Mouse (Mus musculus) central nervous system, embryonic 14 days (tissue): ENCODE measurements around the gene Rab5if. TPM values are rescaled to one million over a fixed set of nuclear protein-coding genes. Genes with fewer than 3 reads are reported as not detected.

Source experiments
- polyA plus RNA-seq: library from polyadenylated mRNA; depleted of rRNA; stranded (reverse); fragments of >200 nt; gene quantifications from 2 replicates; pipeline ENCODE4 v1.2.3, GENCODE M21; 2012; rRNA removed

The Rab5if gene
- 104 TPM in 2 replicates for polyA plus RNA-seq

GRCm38 (mm10) chr2:156862772-156863486 is at the start of gene Rab5if:
Gene Rab5if, plus strand, starts transcription at chr2:156863128.

GRCm38 (mm10) chr2:156839319-156840191 is 23.4 kb upstream of the Rab5if start, which contains the start of gene Tgif2:
Gene Tgif2, plus strand, starts transcription at chr2:156840007.

GRCm38 (mm10) chr2:156857835-156858234 is 5.1 kb upstream of the Rab5if start, which contains the start of gene 4930518I15Rik:
Gene 4930518I15Rik, minus strand, starts transcription at chr2:156857946.

GRCm38 (mm10) chr2:156887017-156887416 is 24.1 kb downstream of the Rab5if start, which contains the start of gene Sla2:
Gene Sla2, minus strand, starts transcription at chr2:156887192.

Other genes starting within 250 kb of the Rab5if start
- gene Dlgap4, start 249.4 kb upstream of the Rab5if start, polyA plus RNA-seq = 278 and 326 TPM in 2 replicates
- 28.0 and 48.6 TPM in 2 replicates for gene Myl9, start 87.7 kb upstream of the Rab5if start, polyA plus RNA-seq
- 34.8 and 43.8 TPM in 2 replicates for gene Tgif2, start 23.1 kb upstream of the Rab5if start, polyA plus RNA-seq
- gene 4930518I15Rik, start 5.2 kb upstream of the Rab5if start, polyA plus RNA-seq = 4.2 and 4.7 TPM in 2 replicates
- gene Sla2, start 24.1 kb downstream of the Rab5if start, polyA plus RNA-seq = 0.06 TPM in 2 replicates
- 112 and 118 TPM in 2 replicates for gene Ndrg3, start 128.9 kb downstream of the Rab5if start, polyA plus RNA-seq
- gene Dsn1, start 144.0 kb downstream of the Rab5if start, polyA plus RNA-seq = 17.1 and 21.8 TPM in 2 replicates
- gene Soga1, start 216.1 kb downstream of the Rab5if start, polyA plus RNA-seq = 21.5 and 22.0 TPM in 2 replicates
- gene Tldc2, start 223.9 kb downstream of the Rab5if start, polyA plus RNA-seq = 0.14 TPM in 2 replicates